Mouse (Mus musculus): ENCODE data around the gene Dnah17. TPM values are rescaled to one million over a fixed set of nuclear protein-coding genes. Genes with fewer than 3 reads are reported as not detected.

Dnah17 gene
- polyA plus RNA-seq, 1 experiment = 0.21 TPM

- no peak for TF ChIP-seq POLR2A (IDR thresholded peaks at IDR 0.05; ENCODE audit: low read depth, low read length)
- TF ChIP-seq CTCF (IDR thresholded peaks at IDR 0.05; ENCODE audit: extremely low read depth, insufficient read depth, insufficient read length, insufficient replicate concordance) = no peak
- 86% methylated on average over 8 of the region's 8 CpGs for WGBS
These were observed 11.7 kb downstream of the Dnah17 start for GRCm38 (mm10) chr11:118118777-118119176.

GRCm38 (mm10) chr11:118114581-118115110, 15.8 kb downstream of the Dnah17 start:
- 13% methylated on average over 8 of the region's 8 CpGs for whole genome bisulfite sequencing
- Histone ChIP-seq H3K27ac (ENCODE audit: insufficient read depth, low read length) (no peak overlapping the region), H3K36me3 (ENCODE audit: control insufficient read depth, insufficient read depth, low read length) (no peaks in the 10 kb centered on the region), H3K4me1 (ENCODE audit: control insufficient read depth, insufficient read depth, insufficient read length) (peaks cover 13% of the 10 kb centered on the region; the same call in 1 of the 2 replicates), H3K4me3 (ENCODE audit: extremely low read depth, insufficient read depth, insufficient read length) (no peak overlapping the region), H3K27me3 (ENCODE audit: control insufficient read depth, insufficient read depth, low read length) (no peaks in the 10 kb centered on the region)
- peak in 1 of 2 experiments; percentile 20 for DNase-seq (ENCODE audit: low read depth in 1 of 2, low spot score in 2 of 2)
- no peak for TF ChIP-seq POLR2A (IDR thresholded peaks at IDR 0.05; ENCODE audit: low read depth, low read length)
- TF ChIP-seq CTCF (IDR thresholded peaks at IDR 0.05; ENCODE audit: extremely low read depth, insufficient read depth, insufficient read length, insufficient replicate concordance) = no peak

More at GRCm38 (mm10) chr11:118118777-118119176, 11.7 kb downstream of the Dnah17 start:
- H3K4me1 ChIP-seq (ENCODE audit: control insufficient read depth, insufficient read depth, insufficient read length) = peaks cover 12% of the 10 kb centered on the region; the same call in 1 of the 2 replicates
- no peak overlapping the region for H3K4me3 ChIP-seq (ENCODE audit: extremely low read depth, insufficient read depth, insufficient read length)
- DNase-seq (ENCODE audit: low read depth in 1 of 2, low spot score in 2 of 2) = no peak
- no peaks in the 10 kb centered on the region for H3K36me3 ChIP-seq (ENCODE audit: control insufficient read depth, insufficient read depth, low read length)
- H3K27ac ChIP-seq (ENCODE audit: insufficient read depth, low read length) = no peak overlapping the region
- H3K27me3 ChIP-seq (ENCODE audit: control insufficient read depth, insufficient read depth, low read length) = no peaks in the 10 kb centered on the region

DNA sequence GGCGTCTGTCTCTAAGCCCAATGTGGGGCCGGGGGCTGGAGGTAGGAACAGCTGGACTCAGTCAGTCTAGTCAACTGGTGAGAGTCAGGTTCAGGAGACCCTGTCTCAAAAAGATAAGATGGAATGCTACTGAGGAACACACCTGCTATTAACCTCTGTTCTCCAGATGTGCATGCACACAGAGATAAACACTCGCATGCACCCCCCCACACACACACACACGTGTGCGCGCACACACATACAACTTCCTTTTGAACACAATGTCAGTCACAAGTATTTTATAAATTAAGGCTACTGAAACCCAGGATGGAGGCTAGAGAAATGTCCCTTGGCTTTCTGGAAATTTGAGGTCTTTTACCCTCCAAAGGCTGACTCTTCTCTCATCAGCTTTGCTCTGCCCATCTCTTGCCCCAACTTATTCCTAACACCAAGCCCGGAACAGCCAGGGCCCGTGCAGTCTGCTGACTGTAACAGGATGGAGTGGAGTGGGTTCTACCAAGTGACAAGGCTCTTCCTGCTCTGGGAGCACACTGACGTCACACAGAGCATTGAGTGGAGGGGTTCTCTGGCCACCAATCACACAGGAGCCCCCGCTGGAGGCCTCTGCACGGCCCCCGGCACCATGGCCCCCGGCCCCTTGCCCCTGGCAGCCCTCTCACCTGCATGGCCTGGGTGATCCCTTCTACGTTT, 16.8 kb downstream of the Dnah17 start:
- no peak for DNase-seq (ENCODE audit: low read depth in 1 of 2, low spot score in 2 of 2)
- no peaks in the 10 kb centered on the region for H3K27me3 ChIP-seq (ENCODE audit: control insufficient read depth, insufficient read depth, low read length)
- WGBS = 61% methylated on average over 14 of the region's 14 CpGs
- H3K27ac ChIP-seq (ENCODE audit: insufficient read depth, low read length) = no peak overlapping the region
- peaks cover 13% of the 10 kb centered on the region; the same call in 1 of the 2 replicates for H3K4me1 ChIP-seq (ENCODE audit: control insufficient read depth, insufficient read depth, insufficient read length)
- no peak for TF ChIP-seq CTCF (IDR thresholded peaks at IDR 0.05; ENCODE audit: extremely low read depth, insufficient read depth, insufficient read length, insufficient replicate concordance)
- no peaks in the 10 kb centered on the region for H3K36me3 ChIP-seq (ENCODE audit: control insufficient read depth, insufficient read depth, low read length)
- no peak overlapping the region for H3K4me3 ChIP-seq (ENCODE audit: extremely low read depth, insufficient read depth, insufficient read length)

GRCm38 (mm10) chr11:118104001-118104400, 26.4 kb downstream of the Dnah17 start:
- DNase-seq (ENCODE audit: low read depth in 1 of 2, low spot score in 2 of 2) = peak; percentile 79
- Histone ChIP-seq H3K36me3 (ENCODE audit: control insufficient read depth, insufficient read depth, low read length) (no peaks in the 10 kb centered on the region), H3K27me3 (ENCODE audit: control insufficient read depth, insufficient read depth, low read length) (no peaks in the 10 kb centered on the region), H3K27ac (ENCODE audit: insufficient read depth, low read length) (no peak overlapping the region), H3K4me3 (ENCODE audit: extremely low read depth, insufficient read depth, insufficient read length) (no peak overlapping the region), H3K4me1 (ENCODE audit: control insufficient read depth, insufficient read depth, insufficient read length) (no peaks in the 10 kb centered on the region; the same call in 1 of the 2 replicates)
- 0% methylated on average over 5 of the region's 5 CpGs for WGBS
- TF ChIP-seq POLR2A (IDR thresholded peaks at IDR 0.05; ENCODE audit: low read depth, low read length) (no peak), CTCF (IDR thresholded peaks at IDR 0.05; ENCODE audit: extremely low read depth, insufficient read depth, insufficient read length, insufficient replicate concordance) (peak; percentile 98; the same call in 1 of the 2 replicates)

DNA sequence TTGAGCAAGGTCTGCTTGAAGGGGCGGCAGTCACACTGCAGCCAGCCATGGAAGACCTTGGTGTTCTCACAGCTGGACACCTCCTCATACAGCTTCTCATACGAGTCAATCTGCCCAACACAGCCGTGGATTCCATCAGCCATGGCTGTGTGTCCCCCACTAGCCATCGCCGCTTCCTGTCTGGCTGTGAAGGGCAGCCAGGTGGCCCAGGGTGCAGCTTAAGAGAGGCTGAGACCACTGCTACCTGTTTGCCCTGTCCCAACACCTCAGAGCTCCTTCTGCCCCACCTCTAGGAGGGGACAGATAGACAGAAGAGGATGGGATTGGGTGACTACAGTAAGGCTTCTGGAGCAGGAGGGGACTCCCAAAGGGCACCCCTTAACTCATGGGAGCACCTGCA, 27.1 kb downstream of the Dnah17 start:
- Histone ChIP-seq H3K36me3 (ENCODE audit: control insufficient read depth, insufficient read depth, low read length) (no peaks in the 10 kb centered on the region), H3K4me1 (ENCODE audit: control insufficient read depth, insufficient read depth, insufficient read length) (no peaks in the 10 kb centered on the region; the same call in 1 of the 2 replicates), H3K27me3 (ENCODE audit: control insufficient read depth, insufficient read depth, low read length) (no peaks in the 10 kb centered on the region), H3K27ac (ENCODE audit: insufficient read depth, low read length) (no peak overlapping the region), H3K4me3 (ENCODE audit: extremely low read depth, insufficient read depth, insufficient read length) (no peak overlapping the region)
- 86% methylated on average over 5 of the region's 5 CpGs for WGBS
- DNase-seq (ENCODE audit: low read depth in 1 of 2, low spot score in 2 of 2) = no peak
- no peak for TF ChIP-seq CTCF (IDR thresholded peaks at IDR 0.05; ENCODE audit: extremely low read depth, insufficient read depth, insufficient read length, insufficient replicate concordance)

GRCm38 (mm10) chr11:118102838-118103237, 27.6 kb downstream of the Dnah17 start:
- no peak overlapping the region for H3K27ac ChIP-seq (ENCODE audit: insufficient read depth, low read length)
- peak; percentile 83 to 85 for DNase-seq (ENCODE audit: low read depth in 1 of 2, low spot score in 2 of 2)
- H3K4me1 ChIP-seq (ENCODE audit: control insufficient read depth, insufficient read depth, insufficient read length) = no peaks in the 10 kb centered on the region; the same call in 1 of the 2 replicates
- no peak overlapping the region for H3K4me3 ChIP-seq (ENCODE audit: extremely low read depth, insufficient read depth, insufficient read length)
- TF ChIP-seq CTCF (IDR thresholded peaks at IDR 0.05; ENCODE audit: extremely low read depth, insufficient read depth, insufficient read length, insufficient replicate concordance) = peak; percentile 100; the same call in 1 of the 2 replicates
- TF ChIP-seq POLR2A (IDR thresholded peaks at IDR 0.05; ENCODE audit: low read depth, low read length) = no peak
- no peaks in the 10 kb centered on the region for H3K27me3 ChIP-seq (ENCODE audit: control insufficient read depth, insufficient read depth, low read length)
- 50% methylated on average over 3 of the region's 3 CpGs for WGBS
- no peaks in the 10 kb centered on the region for H3K36me3 ChIP-seq (ENCODE audit: control insufficient read depth, insufficient read depth, low read length)

GRCm38 (mm10) chr11:118101133-118101532, 29.3 kb downstream of the Dnah17 start:
- no peak overlapping the region for H3K27ac ChIP-seq (ENCODE audit: insufficient read depth, low read length)
- no peak overlapping the region for H3K4me3 ChIP-seq (ENCODE audit: extremely low read depth, insufficient read depth, insufficient read length)
- no peak for TF ChIP-seq CTCF (IDR thresholded peaks at IDR 0.05; ENCODE audit: extremely low read depth, insufficient read depth, insufficient read length, insufficient replicate concordance)
- TF ChIP-seq POLR2A (IDR thresholded peaks at IDR 0.05; ENCODE audit: low read depth, low read length) = no peak
- H3K4me1 ChIP-seq (ENCODE audit: control insufficient read depth, insufficient read depth, insufficient read length) = no peaks in the 10 kb centered on the region; the same call in 1 of the 2 replicates
- no peaks in the 10 kb centered on the region for H3K27me3 ChIP-seq (ENCODE audit: control insufficient read depth, insufficient read depth, low read length)
- WGBS = 74% methylated on average over 9 of the region's 9 CpGs
- DNase-seq (ENCODE audit: low read depth in 1 of 2, low spot score in 2 of 2) = no peak
- H3K36me3 ChIP-seq (ENCODE audit: control insufficient read depth, insufficient read depth, low read length) = no peaks in the 10 kb centered on the region
